13 mouse cellular contexts compared by ENCODE assay signal in the genomic region with DNA sequence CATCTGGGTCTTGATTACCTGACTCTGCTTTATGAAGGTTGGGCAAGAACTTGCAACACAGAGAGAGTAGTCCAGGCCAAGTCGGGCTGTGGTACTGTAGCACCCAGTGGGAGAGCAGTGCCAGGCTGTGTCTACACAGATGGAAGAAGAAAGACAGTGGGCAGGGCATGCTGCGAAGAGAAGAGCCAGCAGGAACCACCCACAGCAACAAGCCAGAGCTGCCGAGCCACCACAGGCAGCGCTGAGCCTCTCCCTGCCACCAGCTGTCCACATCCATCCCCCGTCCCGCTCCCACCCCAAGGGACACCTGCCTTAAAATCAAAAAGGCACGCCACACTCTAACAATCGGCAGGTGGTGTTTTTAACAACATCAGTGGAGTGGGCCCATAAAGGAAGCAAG.
A peak's percentile ranks its signal among the peaks of the same experiment; 100 is the strongest.
DNase-seq lines count a peak whose midpoint lies in the region; ATAC-seq and TF ChIP-seq lines count a peak whose summit lies in the region.
"Had no signal": no experiment of that assay in that cellular context is flagged by ENCODE, and none has a peak within 500 bp of the region (broad histone marks: within the 10 kb centered on the region; RNA-seq: fewer than 3 reads in every experiment).

No protein-coding gene starts in this region.

- H3K9ac ChIP-seq in hindbrain, embryonic 12.5 days: no peak overlapping the region
- H3K9ac ChIP-seq: forebrain, embryonic 12.5 days; kidney, embryonic 15.5 days; limb, embryonic 12.5 days had no signal

- 0 out of 2 replicates have a peak, but pooled peaks cover 2% of the 10 kb centered on the region for H3K27me3 ChIP-seq in hindbrain, embryonic 12.5 days
- H3K27me3 ChIP-seq: forebrain, embryonic 12.5 days had no signal

- 81% methylated on average over 8 of the region's 8 CpGs for WGBS in hindbrain, embryonic 12.5 days

- no peak overlapping the region for H3K27ac ChIP-seq in left cerebral cortex, adult 2 months
- no peak overlapping the region for H3K27ac ChIP-seq in hindbrain, embryonic 12.5 days
- H3K27ac ChIP-seq: forebrain, embryonic 12.5 days; kidney, embryonic 15.5 days; limb, embryonic 12.5 days; macrophage had no signal

- no peak overlapping the region for H3K4me3 ChIP-seq in left cerebral cortex, adult 2 months
- H3K4me3 ChIP-seq in hindbrain, embryonic 12.5 days: no peak overlapping the region
- H3K4me3 ChIP-seq: forebrain, embryonic 12.5 days; kidney, embryonic 15.5 days; limb, embryonic 12.5 days had no signal

- H3K4me2 ChIP-seq in hindbrain, embryonic 12.5 days (replicated peaks): no peak overlapping the region
- H3K4me2 ChIP-seq: forebrain, embryonic 12.5 days; kidney, embryonic 15.5 days; limb, embryonic 12.5 days had no signal

- TF ChIP-seq CTCF in left cerebral cortex, adult 2 months (IDR thresholded peaks at IDR 0.05): no peak

- peak; percentile 72 for DNase-seq in layer of hippocampus, adult 11-12 months (ENCODE audit: low spot score)
- DNase-seq in left cerebral cortex, adult 2 months (ENCODE audit: extremely low spot score in 1 of 2, low spot score in 2 of 2): peak; percentile 45 to 66
- DNase-seq in right cerebral cortex, postnatal 14 days: peak; percentile 37
- DNase-seq in ovary, postnatal 10 days (ENCODE audit: low spot score): no peak
- no peak for DNase-seq in kidney, adult 9 months
- DNase-seq: gastrocnemius, postnatal 36 days had no signal

- peaks cover 8% of the 10 kb centered on the region; the same call in 1 of the 2 replicates for H3K4me1 ChIP-seq in hindbrain, embryonic 12.5 days
- H3K4me1 ChIP-seq: forebrain, embryonic 12.5 days had no signal

- H3K9me3 ChIP-seq in hindbrain, embryonic 12.5 days (replicated peaks): no peaks in the 10 kb centered on the region
- H3K9me3 ChIP-seq: forebrain, embryonic 12.5 days; kidney, embryonic 15.5 days; limb, embryonic 12.5 days had no signal

- H3K36me3 ChIP-seq in hindbrain, embryonic 12.5 days: no peaks in the 10 kb centered on the region
- H3K36me3 ChIP-seq: forebrain, embryonic 12.5 days; kidney, embryonic 15.5 days; limb, embryonic 12.5 days had no signal

- ATAC-seq in frontal cortex, adult (ENCODE audit: low TSS enrichment): peak; percentile 97
- ATAC-seq in hindbrain, embryonic 12.5 days (ENCODE audit: low FRiP score): no peak
- ATAC-seq: Patski had no signal

- intact Hi-C loops in left cerebral cortex, adult 2 months (cut with DNase I): no loop called here

Comparison
In these comparisons a context has a peak if more than half of its experiments do, and no peak if none do; other contexts are left out.
1. DNase-seq: peak in layer of hippocampus, adult 11-12 months (single experiment), left cerebral cortex, adult 2 months (2 of 2) and right cerebral cortex, postnatal 14 days (single experiment); none in ovary, postnatal 10 days (single experiment) and kidney, adult 9 months (single experiment).